Mouse (Mus musculus): ENCODE results near the gene Otud7b.

DNA sequence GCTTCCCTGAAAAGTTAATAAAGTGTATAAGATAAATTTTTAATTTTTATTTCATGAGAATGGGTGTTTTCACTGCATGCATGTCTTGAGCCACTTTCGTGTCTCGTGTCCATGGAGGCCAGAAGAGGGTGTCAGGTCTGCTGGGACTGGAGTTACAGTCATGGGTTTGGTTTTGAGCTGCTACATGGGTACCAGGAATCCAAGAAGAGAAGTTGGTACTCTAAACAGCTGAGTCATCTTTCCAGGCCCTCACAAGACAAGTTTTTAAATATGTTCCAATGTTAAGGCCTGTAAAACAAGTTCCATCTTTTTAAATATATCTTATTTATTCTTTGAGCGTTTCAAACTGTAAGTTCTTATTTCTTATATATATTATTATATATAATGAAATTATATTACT, 40.1 kb upstream of the Otud7b start:
- TF ChIP-seq ZC3H11A (IDR thresholded peaks at IDR 0.05; ENCODE audit: borderline replicate concordance, low read depth, low read length) (no peak), CHD2 (IDR thresholded peaks at IDR 0.05; ENCODE audit: low read depth, low read length) (no peak), MAFK (IDR thresholded peaks at IDR 0.05; ENCODE audit: insufficient read depth, low read depth, low read length) (peak; percentile 19; the same call in 1 of the 2 replicates), HCFC1 (IDR thresholded peaks at IDR 0.05; ENCODE audit: borderline replicate concordance, insufficient read depth, low read length) (no peak)
